Mouse (Mus musculus) midbrain, embryonic 15.5 days (tissue): Measurements from ENCODE around the gene Camk1d. TPM values are rescaled to one million over a fixed set of nuclear protein-coding genes. Genes with fewer than 3 reads are reported as not detected.
A peak's percentile ranks its signal among the peaks of the same experiment; 100 is the strongest.

Experiments
- ATAC-seq: fragments of 200-750 bp; cut with Nextera tagmentation; replicated peaks from 2 replicates; pipeline ENCODE4 v1.8.0; 2017; ENCODE audit warnings: moderate TSS enrichment
- H3K27ac ChIP-seq: fragments of 300-500 bp; sonication (generic); 2 replicates; pipeline ENCODE4 v1.5.1; 2015; ENCODE audit warnings: mild to moderate bottlenecking, inconsistent platforms
- H3K27me3 ChIP-seq: fragments of 300-500 bp; sonication (generic); replicated peaks from 2 replicates; pipeline ENCODE4 v1.6.1; 2015; ENCODE audit warnings: inconsistent platforms
- H3K36me3 ChIP-seq: fragments of 300-500 bp; sonication (generic); replicated peaks from 2 replicates; pipeline ENCODE4 v1.6.1; 2015; ENCODE audit warnings: inconsistent platforms
- H3K4me1 ChIP-seq: fragments of 300-500 bp; sonication (generic); 2 replicates; pipeline ENCODE4 v1.6.1; 2015; ENCODE audit warnings: inconsistent platforms
- H3K4me2 ChIP-seq: fragments of 300-500 bp; sonication (generic); 2 replicates; pipeline ENCODE4 v1.6.1; 2015; ENCODE audit warnings: inconsistent platforms, mild to moderate bottlenecking, moderate library complexity
- H3K4me3 ChIP-seq: fragments of 300-500 bp; sonication (generic); 2 replicates; pipeline ENCODE4 v1.5.1; 2015; ENCODE audit warnings: mild to moderate bottlenecking, inconsistent platforms
- H3K9ac ChIP-seq: fragments of 300-500 bp; sonication (generic); 2 replicates; pipeline ENCODE4 v1.6.1; 2015; ENCODE audit warnings: mild to moderate bottlenecking, inconsistent platforms
- H3K9me3 ChIP-seq: fragments of 300-500 bp; sonication (generic); 2 replicates; pipeline ENCODE4 v1.6.1; 2016; ENCODE audit warnings: inconsistent platforms
- WGBS: fragments of 180-500 bp; shearing (Covaris S2); methylation state at CpG from one replicate; pipeline ENCODE4 v1.1.7; 2015; ENCODE audit warnings: mixed read lengths; 5-methylcytosine and 5-hydroxymethylcytosine counted together
- polyA plus RNA-seq: library from polyadenylated mRNA; unstranded; fragments of >200 nt; fragmentation: Nextera tagmentation; extraction: Ambion mirVana; gene quantifications from 2 replicates; pipeline ENCODE4 v1.2.1, GENCODE M21; 2015

The Camk1d gene
- polyA plus RNA-seq, 1 experiment from 2014 or later = 6.7 TPM

- Histone ChIP-seq H3K27ac (no peak overlapping the region), H3K4me1 (no peaks in the 10 kb centered on the region), H3K27me3 (no peaks in the 10 kb centered on the region), H3K36me3 (no peaks in the 10 kb centered on the region), H3K9ac (no peak overlapping the region), H3K9me3 (no peaks in the 10 kb centered on the region), H3K4me3 (no peak overlapping the region), H3K4me2 (no peak overlapping the region)
- 87% methylated on average over 6 of the region's 6 CpGs for WGBS
- no peak for ATAC-seq
Observed at GRCm38 (mm10) chr2:5648764-5649163, 65.6 kb downstream of the Camk1d start.

GRCm38 (mm10) chr2:5646322-5646721 lies 68.0 kb downstream of the Camk1d start:
- Histone ChIP-seq H3K27me3 (no peaks in the 10 kb centered on the region), H3K9ac (no peak overlapping the region), H3K27ac (no peak overlapping the region), H3K4me1 (peaks cover 3% of the 10 kb centered on the region; the same call in 1 of the 2 replicates), H3K4me3 (no peak overlapping the region), H3K9me3 (no peaks in the 10 kb centered on the region), H3K36me3 (no peaks in the 10 kb centered on the region), H3K4me2 (no peak overlapping the region)
- WGBS = 85% methylated on average over 5 of the region's 5 CpGs
- no peak for ATAC-seq

GRCm38 (mm10) chr2:5645584-5645983 lies 68.7 kb downstream of the Camk1d start:
- Histone ChIP-seq H3K4me3 (no peak overlapping the region), H3K9me3 (no peaks in the 10 kb centered on the region), H3K27ac (no peak overlapping the region), H3K4me2 (no peak overlapping the region), H3K9ac (no peak overlapping the region), H3K36me3 (no peaks in the 10 kb centered on the region), H3K27me3 (no peaks in the 10 kb centered on the region), H3K4me1 (peaks cover 3% of the 10 kb centered on the region; the same call in 1 of the 2 replicates)
- ATAC-seq = no peak
- WGBS = 75% methylated on average over 2 of the region's 2 CpGs

GRCm38 (mm10) chr2:5643937-5644336 lies 70.4 kb downstream of the Camk1d start:
- peaks cover 3% of the 10 kb centered on the region; the same call in 1 of the 2 replicates for H3K4me1 ChIP-seq
- no peak for ATAC-seq
- no peaks in the 10 kb centered on the region for H3K27me3 ChIP-seq
- H3K27ac ChIP-seq = no peak overlapping the region
- no peak overlapping the region for H3K9ac ChIP-seq
- H3K4me3 ChIP-seq = no peak overlapping the region
- no peak overlapping the region for H3K4me2 ChIP-seq
- no peaks in the 10 kb centered on the region for H3K36me3 ChIP-seq
- no peaks in the 10 kb centered on the region for H3K9me3 ChIP-seq
- 73% methylated on average over 3 of the region's 3 CpGs for WGBS

GRCm38 (mm10) chr2:5643226-5643625 lies 71.1 kb downstream of the Camk1d start:
- Histone ChIP-seq H3K27ac (no peak overlapping the region), H3K4me3 (no peak overlapping the region), H3K36me3 (no peaks in the 10 kb centered on the region), H3K27me3 (no peaks in the 10 kb centered on the region), H3K4me2 (no peak overlapping the region), H3K9ac (no peak overlapping the region), H3K9me3 (no peaks in the 10 kb centered on the region), H3K4me1 (peaks cover 3% of the 10 kb centered on the region; the same call in 1 of the 2 replicates)
- no peak for ATAC-seq
- 80% methylated on average over 7 of the region's 7 CpGs for WGBS

- Histone ChIP-seq H3K9ac (no peak overlapping the region), H3K27ac (no peak overlapping the region), H3K4me1 (peaks cover 3% of the 10 kb centered on the region; the same call in 1 of the 2 replicates), H3K4me2 (no peak overlapping the region), H3K9me3 (no peaks in the 10 kb centered on the region), H3K36me3 (no peaks in the 10 kb centered on the region), H3K4me3 (no peak overlapping the region), H3K27me3 (no peaks in the 10 kb centered on the region)
- WGBS = 74% methylated on average over 5 of the region's 5 CpGs
- ATAC-seq = no peak
Observed at GRCm38 (mm10) chr2:5642624-5643023, 71.7 kb downstream of the Camk1d start.

- Histone ChIP-seq H3K9ac (no peak overlapping the region), H3K27me3 (no peaks in the 10 kb centered on the region), H3K9me3 (no peaks in the 10 kb centered on the region), H3K4me3 (no peak overlapping the region), H3K4me2 (no peak overlapping the region), H3K36me3 (no peaks in the 10 kb centered on the region), H3K4me1 (peaks cover 3% of the 10 kb centered on the region; the same call in 1 of the 2 replicates), H3K27ac (no peak overlapping the region)
- 68% methylated on average over 5 of the region's 5 CpGs for WGBS
- no peak for ATAC-seq
Observed at GRCm38 (mm10) chr2:5641678-5642077, 72.6 kb downstream of the Camk1d start.

- 90% methylated on average over 5 of the region's 5 CpGs for WGBS
- no peaks in the 10 kb centered on the region for H3K9me3 ChIP-seq
- no peaks in the 10 kb centered on the region for H3K36me3 ChIP-seq
- H3K4me2 ChIP-seq = no peak overlapping the region
- no peak overlapping the region for H3K4me3 ChIP-seq
- no peak for ATAC-seq
- peaks cover 3% of the 10 kb centered on the region; the same call in 1 of the 2 replicates for H3K4me1 ChIP-seq
- H3K9ac ChIP-seq = no peak overlapping the region
- no peaks in the 10 kb centered on the region for H3K27me3 ChIP-seq
- H3K27ac ChIP-seq = no peak overlapping the region
Observed at GRCm38 (mm10) chr2:5640586-5640985, 73.7 kb downstream of the Camk1d start.

- Histone ChIP-seq H3K4me3 (no peak overlapping the region), H3K4me2 (no peak overlapping the region), H3K36me3 (no peaks in the 10 kb centered on the region), H3K9me3 (no peaks in the 10 kb centered on the region), H3K9ac (no peak overlapping the region), H3K27me3 (no peaks in the 10 kb centered on the region), H3K27ac (no peak overlapping the region), H3K4me1 (peaks cover 3% of the 10 kb centered on the region; the same call in 1 of the 2 replicates)
- ATAC-seq = peak; percentile 63
- 76% methylated on average over 14 of the region's 14 CpGs for WGBS
Observed at GRCm38 (mm10) chr2:5636801-5637742, 77.2 kb downstream of the Camk1d start.

GRCm38 (mm10) chr2:5632355-5632684 lies 82.0 kb downstream of the Camk1d start:
- H3K27me3 ChIP-seq = no peaks in the 10 kb centered on the region
- H3K27ac ChIP-seq = no peak overlapping the region
- H3K4me2 ChIP-seq = no peak overlapping the region
- WGBS = 87% methylated on average over 6 of the region's 6 CpGs
- no peaks in the 10 kb centered on the region for H3K36me3 ChIP-seq
- no peaks in the 10 kb centered on the region for H3K9me3 ChIP-seq
- no peak for ATAC-seq
- H3K4me3 ChIP-seq = no peak overlapping the region
- H3K9ac ChIP-seq = no peak overlapping the region
- no peaks in the 10 kb centered on the region for H3K4me1 ChIP-seq

- H3K4me1 ChIP-seq = no peaks in the 10 kb centered on the region
- no peaks in the 10 kb centered on the region for H3K9me3 ChIP-seq
- 89% methylated on average over 11 of the region's 11 CpGs for WGBS
- no peak overlapping the region for H3K4me3 ChIP-seq
- no peaks in the 10 kb centered on the region for H3K36me3 ChIP-seq
- no peak overlapping the region for H3K27ac ChIP-seq
- no peak overlapping the region for H3K9ac ChIP-seq
- no peaks in the 10 kb centered on the region for H3K27me3 ChIP-seq
- ATAC-seq = no peak
- H3K4me2 ChIP-seq = no peak overlapping the region
Observed at GRCm38 (mm10) chr2:5631676-5632354, 82.5 kb downstream of the Camk1d start.

GRCm38 (mm10) chr2:5630710-5631109 lies 83.6 kb downstream of the Camk1d start:
- WGBS = 51% methylated on average over 4 of the region's 4 CpGs
- Histone ChIP-seq H3K4me1 (no peaks in the 10 kb centered on the region), H3K36me3 (no peaks in the 10 kb centered on the region), H3K9ac (no peak overlapping the region), H3K27ac (no peak overlapping the region), H3K9me3 (no peaks in the 10 kb centered on the region), H3K27me3 (no peaks in the 10 kb centered on the region), H3K4me2 (no peak overlapping the region), H3K4me3 (no peak overlapping the region)
- ATAC-seq = no peak
